Mouse (Mus musculus) kidney, adult 2 months (tissue): Measurements from ENCODE around the gene Serpini2. TPM values are rescaled to one million over a fixed set of nuclear protein-coding genes. Genes with fewer than 3 reads are reported as not detected.

Experiments used
- DNase-seq: peaks from one replicate; pipeline ENCODE4 v3.0.0; 2021
- H3K27ac ChIP-seq: fragments of 200-500 bp; 2 replicates; pipeline ENCODE4 v1.5.1; 2012; ENCODE audit warnings: low read depth, low read length, control low read depth, inconsistent platforms; ENCODE audit not compliant: insufficient read depth
- H3K27me3 ChIP-seq: fragments of 200-500 bp; replicated peaks from 2 replicates; pipeline ENCODE4 v1.6.1; 2012; ENCODE audit warnings: mild to moderate bottlenecking, moderate library complexity, low read length, inconsistent platforms; ENCODE audit not compliant: control insufficient read depth, insufficient read depth
- H3K36me3 ChIP-seq: fragments of 200-500 bp; 2 replicates; pipeline ENCODE4 v1.6.1; 2012; ENCODE audit warnings: mild to moderate bottlenecking, moderate library complexity, low read length, inconsistent platforms; ENCODE audit not compliant: control insufficient read depth, insufficient read depth
- H3K4me1 ChIP-seq: fragments of 200-500 bp; 2 replicates; pipeline ENCODE4 v1.6.1; 2011; ENCODE audit warnings: low read length; ENCODE audit not compliant: control insufficient read depth, insufficient read depth
- H3K4me3 ChIP-seq: fragments of 200-500 bp; 2 replicates; pipeline ENCODE4 v1.5.1; 2011; ENCODE audit warnings: mild to moderate bottlenecking, low read depth, low read length, control low read depth; ENCODE audit not compliant: insufficient read depth
- CTCF ChIP-seq: fragments of 200-500 bp; conservative IDR thresholded peaks from 2 replicates; pipeline ENCODE4 v1.5.1; 2011; ENCODE audit warnings: low read depth, mild to moderate bottlenecking, control low read depth, low read length, moderate library complexity, mixed read lengths; ENCODE audit not compliant: insufficient read depth, insufficient read length
- POLR2A ChIP-seq: fragments of 200-500 bp; IDR thresholded peaks from one replicate; pipeline ENCODE4 v1.6.1; 2011; ENCODE audit warnings: low read depth, low read length, control low read depth
- WGBS: fragments of 180-500 bp; shearing (Covaris S2); methylation state at CpG from one replicate; pipeline ENCODE4 v1.1.7; 2018; 5-methylcytosine and 5-hydroxymethylcytosine counted together
- polyA plus RNA-seq: library from polyadenylated mRNA; depleted of rRNA; stranded (reverse); fragments of >200 nt; gene quantifications from 2 replicates; pipeline ENCODE4 v1.2.3, GENCODE M21; 2012

Serpini2 gene
- polyA plus RNA-seq, 1 experiment: not detected

DNA sequence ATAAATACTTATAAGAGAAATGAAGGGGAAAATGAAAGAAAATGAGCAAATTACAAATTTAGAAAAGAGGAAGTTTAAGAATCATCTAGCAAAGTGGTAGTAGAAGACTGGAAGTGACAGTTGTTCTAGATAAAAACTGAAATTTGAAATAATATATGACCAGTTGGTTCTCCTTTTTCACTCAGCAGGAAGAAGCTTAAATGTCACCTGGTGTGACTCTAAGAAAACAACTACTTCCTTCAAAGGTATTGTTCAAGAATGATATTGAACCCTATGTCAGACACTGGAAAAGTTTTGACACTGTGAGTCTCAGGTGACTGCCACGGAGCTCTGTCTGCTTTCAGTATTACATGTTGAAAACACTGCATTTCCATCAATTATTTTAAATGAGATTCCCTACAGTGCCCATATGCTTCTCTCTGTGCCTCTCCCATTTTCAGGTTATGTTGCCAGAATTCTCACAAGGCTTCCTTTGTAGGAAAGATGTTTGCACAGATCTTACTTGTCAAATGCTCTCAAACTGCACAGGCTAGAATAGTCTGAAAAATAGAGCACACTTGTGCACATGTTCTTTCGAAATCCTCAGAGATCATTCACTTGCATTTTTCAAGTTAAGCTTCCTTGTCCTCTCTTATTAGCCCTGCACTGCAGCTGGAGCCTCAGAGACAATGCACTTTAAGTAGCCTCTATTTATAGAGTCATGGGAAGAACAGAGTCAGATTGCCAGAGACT, 27.3 kb upstream of the Serpini2 start:
- no peak for DNase-seq
- no peak overlapping the region for H3K27ac ChIP-seq
- H3K4me1 ChIP-seq: no peaks in the 10 kb centered on the region
- H3K27me3 ChIP-seq: no peaks in the 10 kb centered on the region
- no peaks in the 10 kb centered on the region for H3K36me3 ChIP-seq
- TF ChIP-seq CTCF: no peak
- no peak for TF ChIP-seq POLR2A
- 55% methylated on average over 2 of the region's 2 CpGs for WGBS
- no peak overlapping the region for H3K4me3 ChIP-seq

- H3K27me3 ChIP-seq: no peaks in the 10 kb centered on the region
- no peak overlapping the region for H3K4me3 ChIP-seq
- no peaks in the 10 kb centered on the region for H3K36me3 ChIP-seq
- no peaks in the 10 kb centered on the region for H3K4me1 ChIP-seq
- no peak overlapping the region for H3K27ac ChIP-seq
- WGBS: 89% methylated on average over 2 of the region's 2 CpGs
- DNase-seq: no peak
- TF ChIP-seq POLR2A (no peak), CTCF (no peak)
Measured at GRCm38 (mm10) chr3:75293243-75293642, 23.4 kb upstream of the Serpini2 start.

DNA sequence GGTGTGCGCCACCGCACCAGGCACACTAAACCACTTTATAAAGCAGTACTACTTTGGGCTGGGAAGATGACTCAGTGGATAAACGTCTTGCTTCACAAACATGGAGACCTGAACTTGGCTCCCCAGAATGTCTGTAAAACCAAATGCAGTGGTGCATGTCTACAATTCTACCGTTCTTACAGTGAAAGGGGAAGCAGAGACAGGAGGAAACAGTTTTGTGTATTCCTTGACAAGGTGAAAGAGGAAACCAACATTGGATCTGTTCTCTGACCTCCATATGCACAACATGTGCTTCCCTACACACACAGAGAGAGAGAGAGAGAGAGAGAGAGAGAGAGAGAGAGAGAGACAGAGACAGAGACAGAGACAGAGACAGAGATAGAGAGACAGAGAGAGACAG, 7.6 kb upstream of the Serpini2 start:
- Histone ChIP-seq H3K4me1 (no peaks in the 10 kb centered on the region), H3K36me3 (no peaks in the 10 kb centered on the region), H3K27me3 (no peaks in the 10 kb centered on the region), H3K27ac (no peak overlapping the region), H3K4me3 (no peak overlapping the region)
- DNase-seq: no peak
- WGBS: 73% methylated on average over 4 of the region's 4 CpGs
- TF ChIP-seq POLR2A (no peak), CTCF (no peak)

GRCm38 (mm10) chr3:75276522-75276921, 6.6 kb upstream of the Serpini2 start:
- 90% methylated on average over 3 of the region's 3 CpGs for WGBS
- no peak for DNase-seq
- no peaks in the 10 kb centered on the region for H3K4me1 ChIP-seq
- no peak for TF ChIP-seq POLR2A
- no peaks in the 10 kb centered on the region for H3K27me3 ChIP-seq
- no peak overlapping the region for H3K4me3 ChIP-seq
- H3K36me3 ChIP-seq: no peaks in the 10 kb centered on the region
- no peak overlapping the region for H3K27ac ChIP-seq

DNA sequence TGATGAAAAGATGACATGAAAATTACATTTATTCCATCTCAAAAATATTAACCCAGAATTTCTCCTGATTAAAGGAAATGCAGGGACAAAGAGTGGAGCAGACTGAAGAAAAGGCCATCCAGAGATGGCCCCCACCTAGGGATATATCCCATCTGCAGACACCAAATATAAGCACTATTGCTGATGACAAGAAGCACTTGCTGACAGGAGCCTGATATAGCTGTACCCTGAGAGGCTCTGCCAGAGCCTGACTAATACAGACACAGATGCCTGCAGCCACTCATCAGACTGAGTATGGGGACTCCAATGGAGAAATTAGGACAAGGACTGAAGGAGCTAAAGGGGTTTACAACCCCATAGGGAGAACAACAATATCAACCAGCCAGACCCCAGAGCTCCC, 5.2 kb upstream of the Serpini2 start:
- no peak for DNase-seq
- Histone ChIP-seq H3K36me3 (no peaks in the 10 kb centered on the region), H3K4me3 (no peak overlapping the region), H3K27me3 (no peaks in the 10 kb centered on the region), H3K27ac (no peak overlapping the region), H3K4me1 (no peaks in the 10 kb centered on the region)
- no peak for TF ChIP-seq CTCF
- no peak for TF ChIP-seq POLR2A

DNA sequence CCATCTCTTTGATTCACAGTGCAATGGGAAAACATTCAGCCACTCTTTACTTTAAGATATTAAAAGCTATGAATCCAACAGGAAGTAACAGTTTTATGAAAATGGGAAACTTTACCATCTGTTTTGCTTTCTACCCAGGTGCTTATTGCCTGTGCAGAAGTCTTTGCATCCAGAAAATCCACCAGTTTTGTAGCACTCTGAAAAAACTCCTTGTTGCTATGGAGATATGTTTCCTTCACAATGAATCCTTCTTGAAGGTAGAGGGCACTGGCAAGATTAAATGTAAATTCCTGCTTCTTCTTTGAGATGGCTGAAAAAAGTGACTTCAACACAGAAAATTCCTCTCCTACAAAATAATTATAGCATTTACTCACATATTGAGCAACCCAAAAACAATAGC, 10.5 kb downstream of the Serpini2 start:
- TF ChIP-seq CTCF: no peak
- TF ChIP-seq POLR2A: no peak
- no peak for DNase-seq
- Histone ChIP-seq H3K4me3 (no peak overlapping the region), H3K27me3 (no peaks in the 10 kb centered on the region), H3K27ac (no peak overlapping the region), H3K4me1 (no peaks in the 10 kb centered on the region), H3K36me3 (no peaks in the 10 kb centered on the region)

DNA sequence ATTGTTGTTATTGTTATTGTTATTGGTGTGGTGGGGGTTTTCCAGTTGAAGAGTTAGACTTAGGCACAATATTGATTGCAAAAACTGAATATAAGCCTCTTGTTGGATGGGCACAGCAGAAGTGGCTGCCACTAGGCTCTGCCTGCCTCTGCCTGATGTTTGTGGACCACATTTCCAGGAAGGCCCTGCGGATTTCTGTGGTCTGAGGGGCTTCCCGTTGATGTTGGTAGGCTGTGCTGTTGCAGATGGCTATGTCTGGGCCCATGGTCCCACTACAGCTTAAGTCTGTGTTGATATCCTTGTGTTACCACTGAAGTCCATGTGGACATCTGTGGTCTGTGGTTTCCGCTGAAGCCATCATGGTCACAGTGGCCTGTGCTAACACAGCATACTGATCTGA, 50.2 kb downstream of the Serpini2 start:
- no peak for DNase-seq
- Histone ChIP-seq H3K4me1 (no peaks in the 10 kb centered on the region), H3K36me3 (no peaks in the 10 kb centered on the region), H3K27ac (no peak overlapping the region), H3K4me3 (no peak overlapping the region), H3K27me3 (no peaks in the 10 kb centered on the region)
- 73% methylated on average over 3 of the region's 3 CpGs for WGBS
- TF ChIP-seq CTCF (no peak), POLR2A (no peak)

DNA sequence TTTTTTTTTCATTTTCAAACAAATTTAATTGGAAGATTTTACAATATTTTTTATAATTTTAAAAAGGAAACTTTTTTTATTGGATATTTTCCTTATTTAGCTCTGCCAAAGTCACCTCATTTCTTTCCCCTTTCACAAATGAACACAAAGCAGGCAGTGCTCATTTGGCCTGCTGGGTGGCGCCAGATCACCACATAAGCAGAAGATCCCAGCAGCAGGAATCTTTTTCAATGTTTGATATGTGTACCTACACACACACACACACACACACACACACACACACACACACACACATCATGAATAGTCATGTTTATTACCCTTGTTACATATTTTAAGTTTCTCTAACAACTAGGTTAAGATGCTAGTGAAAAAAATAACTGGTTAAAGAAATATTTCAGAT, 50.7 kb downstream of the Serpini2 start:
- peak; percentile 40 for DNase-seq
- 0% methylated on average over 1 of the region's 1 CpGs for WGBS
- H3K27me3 ChIP-seq: no peaks in the 10 kb centered on the region
- H3K36me3 ChIP-seq: no peaks in the 10 kb centered on the region
- no peak overlapping the region for H3K27ac ChIP-seq
- no peaks in the 10 kb centered on the region for H3K4me1 ChIP-seq
- TF ChIP-seq POLR2A (no peak), CTCF (peak; percentile 73)
- H3K4me3 ChIP-seq: no peak overlapping the region
